Mouse (Mus musculus): ENCODE results near the gene Slit3.

Gene Slit3

DNA sequence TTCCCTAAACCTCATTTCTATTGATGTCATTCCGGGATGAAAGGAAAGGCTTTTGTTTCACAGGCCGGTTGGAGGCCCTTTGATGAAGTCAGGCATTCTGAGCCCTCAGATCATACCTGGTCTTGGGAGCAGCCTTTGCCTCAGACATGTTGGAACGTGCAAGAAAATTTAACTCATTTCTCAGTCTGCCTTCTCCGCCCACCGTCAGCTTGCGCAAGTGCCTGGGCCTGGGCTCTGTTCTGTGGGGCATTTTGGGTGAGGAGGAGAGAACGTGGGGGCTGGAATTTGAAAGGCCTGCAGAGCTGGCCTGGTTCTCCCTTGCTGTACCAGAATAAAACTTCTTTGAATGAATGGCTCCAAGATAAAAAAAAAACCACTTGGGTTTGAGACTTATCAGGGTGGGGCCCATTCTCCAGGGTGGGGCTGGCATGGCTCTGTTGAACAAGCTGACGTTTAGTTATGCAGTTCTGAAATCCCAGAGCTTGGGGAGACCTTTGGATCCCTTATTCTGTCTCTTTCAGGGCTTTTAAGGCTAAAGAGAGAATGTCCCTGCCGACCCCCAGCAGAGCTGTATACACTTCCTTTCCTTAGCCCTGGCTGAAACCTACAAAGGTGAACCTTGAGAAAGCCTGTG is 294.9 kb downstream of the Slit3 start:
- DNase-seq, result no peak

DNA sequence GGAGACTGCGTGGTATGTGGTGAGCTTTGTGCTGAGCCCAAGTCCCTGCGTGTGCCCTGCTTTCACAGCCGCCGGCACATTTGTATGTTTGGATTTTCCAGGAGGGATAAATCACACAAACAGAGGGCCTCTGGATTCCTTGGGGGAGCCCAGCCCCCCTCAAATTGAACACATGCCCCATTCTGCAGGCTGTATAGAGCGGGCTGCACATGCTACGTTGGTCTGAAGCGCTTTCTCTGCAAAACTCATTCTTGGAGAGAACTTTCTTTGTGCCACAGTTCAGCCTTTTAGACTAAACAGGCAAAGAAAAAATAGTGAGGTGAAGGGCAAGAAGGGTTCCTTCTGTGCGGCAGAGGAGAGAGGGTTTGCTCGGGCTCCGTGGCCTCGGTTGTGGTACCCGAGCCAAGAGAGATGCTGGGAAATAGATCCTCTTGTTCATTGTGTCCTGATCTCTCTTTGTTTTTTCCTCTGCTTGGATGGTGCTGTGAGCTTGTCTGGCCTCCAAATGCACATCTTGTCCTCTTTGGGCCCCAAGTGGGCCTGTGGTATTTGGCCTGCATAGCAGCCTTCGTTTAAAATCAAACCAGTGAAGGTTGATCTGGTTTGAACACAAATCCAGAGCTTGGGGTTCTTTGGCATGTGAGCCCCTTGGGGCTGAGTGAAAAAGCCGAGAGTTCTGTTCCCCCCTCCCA is 295.5 kb downstream of the Slit3 start:
- no peak for DNase-seq

DNA sequence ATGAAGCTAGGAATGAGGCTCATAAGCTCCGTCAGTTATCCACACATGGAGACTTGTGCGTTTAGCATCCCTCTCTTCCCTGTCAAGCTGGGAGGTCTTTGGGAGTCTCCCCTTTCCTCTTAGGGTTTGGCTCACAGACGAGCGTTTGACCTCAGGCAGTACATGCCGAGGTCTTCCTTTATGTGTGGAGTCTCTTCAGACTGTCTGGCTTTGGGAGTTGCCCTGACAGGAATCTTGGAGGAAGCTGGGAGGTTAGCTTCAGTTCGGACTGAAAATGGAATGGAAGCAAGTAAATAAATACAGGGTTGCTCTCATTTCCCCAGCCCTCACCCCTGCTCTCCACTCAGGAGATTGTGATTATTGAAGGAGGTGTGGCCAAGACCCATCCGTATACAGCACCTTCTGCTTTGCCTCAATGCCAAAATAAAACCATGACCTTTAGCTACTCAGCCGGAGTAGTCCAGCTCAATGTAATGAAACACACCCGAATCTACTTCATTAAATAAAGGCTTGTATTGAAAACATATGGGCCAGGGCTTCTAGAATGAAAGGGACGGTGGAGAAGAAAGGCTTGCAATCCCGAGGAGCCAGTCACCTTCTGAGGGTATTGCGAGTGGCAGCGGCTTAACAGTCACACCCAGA is 297.0 kb downstream of the Slit3 start:
- DNase-seq, result no peak

DNA sequence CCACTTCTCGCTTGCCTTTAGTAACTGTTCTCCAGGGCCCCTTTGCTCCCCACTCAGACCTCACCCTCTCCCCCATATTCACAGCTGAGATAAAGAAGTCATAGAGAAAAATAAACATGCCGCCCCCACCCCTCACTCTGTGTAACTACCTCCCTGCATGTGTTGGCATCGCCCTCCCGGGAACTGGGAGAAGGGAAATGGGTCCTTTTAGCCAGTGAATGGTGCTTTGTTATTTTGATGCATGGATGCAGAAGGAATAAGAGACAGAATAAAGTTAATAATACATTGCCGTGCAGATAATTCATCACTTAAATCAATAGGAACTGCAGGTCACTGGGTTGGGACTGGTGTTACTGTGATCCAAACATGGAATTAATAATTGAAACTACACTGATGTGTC is 298.0 kb downstream of the Slit3 start:
- no peak for DNase-seq

DNA sequence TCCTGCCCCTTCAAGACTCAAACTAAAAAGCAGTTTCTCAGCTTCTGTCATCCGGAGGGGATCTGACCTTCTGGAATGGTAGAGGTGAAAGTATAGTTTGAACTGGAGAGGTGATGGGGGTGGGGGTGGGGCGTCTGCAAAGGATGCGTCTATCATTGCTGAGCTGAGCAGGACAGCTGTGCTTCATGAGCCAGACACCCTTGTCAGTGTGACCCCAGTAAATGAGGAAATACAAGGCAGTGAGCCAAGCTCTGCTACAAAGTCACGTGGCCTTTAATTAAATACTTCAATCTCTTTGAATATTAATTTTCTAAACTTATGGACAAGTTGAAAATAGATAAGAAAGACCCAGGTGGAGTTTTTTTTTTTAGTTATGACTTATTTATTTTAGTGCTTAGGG is 300.7 kb downstream of the Slit3 start:
- DNase-seq, result no peak

DNA sequence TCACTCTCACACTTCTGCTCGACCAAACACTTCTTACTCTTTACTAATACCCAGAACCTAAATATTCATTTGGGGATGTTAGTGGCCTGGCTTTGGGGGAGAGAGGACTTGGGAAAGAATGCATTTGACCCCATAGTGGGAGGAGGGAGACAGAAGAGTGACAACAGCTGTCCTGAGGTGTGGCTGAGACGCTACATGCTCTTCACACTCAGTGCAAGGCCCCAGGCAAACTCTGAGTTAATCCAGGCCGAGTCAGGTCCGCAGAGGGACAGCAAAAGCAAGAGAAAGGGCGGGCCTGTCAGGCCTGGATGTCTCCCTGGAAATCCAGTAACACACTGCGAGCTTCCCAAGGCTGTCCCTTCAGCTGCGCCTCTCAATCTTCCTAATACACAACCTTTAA is 307.0 kb downstream of the Slit3 start:
- no peak for DNase-seq

DNA sequence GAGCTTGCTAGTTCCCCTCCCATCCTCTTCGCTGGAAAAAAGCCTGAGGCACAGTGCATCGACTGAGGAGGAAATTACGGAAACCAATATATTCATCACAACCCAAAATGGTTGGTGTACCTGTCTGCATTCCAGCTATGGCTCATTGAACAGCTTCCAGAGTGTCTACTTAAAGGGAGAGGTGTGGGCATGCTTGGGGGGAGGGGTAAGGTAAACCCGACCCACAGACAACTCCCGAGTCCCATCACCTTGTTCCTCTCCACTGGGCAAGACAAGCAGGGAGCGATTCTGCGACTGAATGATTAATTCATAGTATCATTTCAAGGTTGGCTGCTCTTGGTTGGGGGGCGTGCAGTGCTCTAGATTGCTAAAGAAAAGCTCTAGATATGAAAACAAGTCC is 310.1 kb downstream of the Slit3 start:
- no peak for DNase-seq

DNA sequence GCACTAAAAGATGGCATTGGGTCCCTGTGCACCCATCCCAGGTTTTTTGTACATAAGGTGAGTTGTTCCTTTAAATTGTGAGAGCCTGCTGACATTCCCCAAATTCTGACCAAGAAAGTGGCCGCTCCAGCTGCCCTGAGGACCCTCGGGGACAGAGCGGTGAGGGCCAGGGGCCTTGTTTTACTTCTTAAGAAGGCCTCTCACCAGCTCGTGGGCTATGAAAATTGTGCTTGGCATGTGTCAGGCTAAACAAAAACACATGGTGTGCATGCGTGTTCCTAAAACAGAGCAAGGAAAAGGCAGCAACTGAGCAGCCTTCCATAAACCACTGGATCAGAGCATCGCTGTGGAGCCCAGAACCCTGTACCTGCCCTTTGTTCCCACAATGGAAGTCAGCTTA is 316.5 kb downstream of the Slit3 start:
- no peak for DNase-seq

DNA sequence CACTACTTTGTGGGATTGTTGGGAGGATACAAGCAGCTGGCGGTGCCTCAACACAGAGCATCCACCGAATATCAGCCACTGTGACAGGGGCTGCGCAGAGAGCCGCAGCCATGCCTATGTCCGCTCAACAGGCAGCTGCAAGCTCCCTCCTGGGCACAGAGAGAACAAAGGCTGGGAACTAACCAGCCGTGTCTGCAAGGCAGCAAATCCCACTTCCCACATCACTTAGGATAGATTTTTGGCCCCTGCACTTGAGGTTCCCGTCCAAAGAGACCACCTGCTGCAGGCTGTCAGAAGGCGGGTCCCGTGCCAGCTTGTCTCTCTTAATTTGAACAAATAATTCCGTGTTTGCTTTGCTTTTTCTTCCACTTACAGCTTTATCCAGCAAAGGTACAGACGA is 319.2 kb downstream of the Slit3 start:
- DNase-seq, result no peak

DNA sequence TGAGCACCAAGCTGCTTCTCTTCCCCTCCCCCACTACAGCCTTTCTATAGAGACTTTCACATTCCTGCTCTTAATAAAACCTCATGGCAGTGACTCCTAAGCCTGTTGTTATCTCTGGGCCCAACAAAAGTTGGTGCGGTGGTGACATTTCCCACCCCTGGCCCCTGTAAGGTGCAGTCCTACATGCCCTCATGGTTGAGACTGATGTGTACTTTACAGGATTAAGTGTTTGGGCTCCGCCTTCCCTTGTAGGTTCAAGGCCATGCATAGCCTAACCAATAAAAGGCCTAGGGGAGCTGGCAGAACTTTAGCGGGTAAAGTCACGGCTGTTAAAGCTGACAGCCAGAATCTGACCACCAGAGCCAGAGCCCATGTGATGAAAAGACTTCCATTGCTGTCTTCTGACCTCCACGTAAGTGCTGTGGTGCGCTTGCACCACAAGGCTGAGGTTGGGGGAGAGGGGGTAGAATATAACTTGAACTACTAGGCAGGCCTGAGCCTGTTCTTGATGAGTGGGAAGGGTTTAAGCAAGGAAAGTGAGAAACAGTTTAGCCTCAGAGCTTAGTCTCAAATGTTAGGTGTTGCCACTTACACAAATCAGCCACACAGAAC is 323.6 kb downstream of the Slit3 start:
- no peak for DNase-seq

DNA sequence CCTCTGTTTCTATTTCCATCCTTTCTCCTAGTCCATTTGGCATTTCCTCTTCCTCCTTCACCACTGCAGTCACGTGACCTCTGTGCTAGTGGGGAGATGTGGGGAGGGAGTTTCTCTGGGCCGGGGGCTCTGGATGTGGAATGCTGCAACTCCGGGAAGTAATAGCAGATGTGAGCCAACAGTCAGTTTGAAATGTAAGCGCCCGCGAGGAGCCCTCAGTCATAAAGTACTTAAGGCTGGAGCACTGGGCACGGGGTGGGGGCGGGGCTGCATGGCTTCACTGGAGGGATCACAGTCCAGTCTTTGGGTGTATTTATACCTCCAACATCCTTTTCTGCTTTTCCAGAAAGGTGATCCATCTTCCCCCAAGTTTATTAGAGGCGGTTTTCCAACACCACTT is 326.9 kb downstream of the Slit3 start:
- no peak for DNase-seq

DNA sequence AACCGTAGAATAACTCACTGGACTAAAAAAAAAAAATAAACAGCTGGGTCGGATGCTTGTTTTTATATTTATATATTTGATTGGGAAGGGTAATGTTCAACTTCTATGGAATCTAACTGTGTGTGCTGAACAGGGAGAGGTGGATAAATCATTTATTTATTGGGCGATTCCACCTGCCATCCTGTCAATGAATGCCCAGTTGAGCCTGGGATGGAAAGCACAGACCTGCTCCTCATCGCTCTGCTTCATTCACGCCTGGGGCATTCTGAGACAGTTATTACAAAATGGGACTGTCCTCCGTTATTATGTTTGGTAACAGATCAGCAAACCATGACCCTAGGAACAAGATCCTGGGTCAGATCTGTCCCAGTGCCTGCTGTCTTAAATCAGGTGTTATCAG is 328.2 kb downstream of the Slit3 start:
- no peak for DNase-seq

DNA sequence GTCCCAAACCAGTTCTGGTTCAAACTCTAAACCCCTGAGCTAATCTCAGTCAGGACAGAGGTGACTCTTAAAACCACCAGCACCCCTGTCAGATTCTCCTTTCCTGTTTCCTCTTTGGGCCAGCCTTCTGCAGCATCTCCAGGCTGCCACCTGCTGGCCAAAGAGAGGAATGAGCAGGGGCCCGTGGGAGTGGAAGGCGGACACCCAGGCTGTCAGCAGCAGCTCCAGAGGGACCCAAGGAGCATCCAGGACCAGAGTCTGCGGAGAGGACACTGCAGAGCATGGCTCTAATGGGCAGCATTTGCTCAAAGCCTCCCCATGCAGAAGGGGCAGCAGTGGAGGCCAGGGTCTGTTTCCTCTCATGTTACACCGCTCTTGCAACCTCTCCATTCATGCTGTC is 330.6 kb downstream of the Slit3 start:
- DNase-seq, result peak; percentile 60

DNA sequence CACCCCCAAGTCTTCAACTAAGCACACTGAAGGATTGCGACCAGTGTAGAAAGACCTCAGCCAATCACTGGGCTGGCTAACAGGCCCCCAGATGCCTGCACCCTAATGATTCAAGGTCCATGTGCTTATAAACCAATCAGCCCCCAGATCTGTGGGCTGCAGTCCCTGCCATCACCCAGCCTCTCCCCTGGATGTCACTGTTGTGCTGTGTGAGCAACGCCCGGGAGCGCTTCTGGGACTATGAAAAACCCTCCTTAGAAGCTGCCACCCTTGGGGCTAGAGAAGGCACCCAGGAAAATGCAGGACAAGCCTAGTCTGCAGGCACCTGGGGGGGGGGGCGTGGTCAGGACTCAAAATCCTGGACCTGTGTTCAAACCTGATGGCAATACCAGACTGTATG is 331.4 kb downstream of the Slit3 start:
- DNase-seq, result peak; percentile 7

DNA sequence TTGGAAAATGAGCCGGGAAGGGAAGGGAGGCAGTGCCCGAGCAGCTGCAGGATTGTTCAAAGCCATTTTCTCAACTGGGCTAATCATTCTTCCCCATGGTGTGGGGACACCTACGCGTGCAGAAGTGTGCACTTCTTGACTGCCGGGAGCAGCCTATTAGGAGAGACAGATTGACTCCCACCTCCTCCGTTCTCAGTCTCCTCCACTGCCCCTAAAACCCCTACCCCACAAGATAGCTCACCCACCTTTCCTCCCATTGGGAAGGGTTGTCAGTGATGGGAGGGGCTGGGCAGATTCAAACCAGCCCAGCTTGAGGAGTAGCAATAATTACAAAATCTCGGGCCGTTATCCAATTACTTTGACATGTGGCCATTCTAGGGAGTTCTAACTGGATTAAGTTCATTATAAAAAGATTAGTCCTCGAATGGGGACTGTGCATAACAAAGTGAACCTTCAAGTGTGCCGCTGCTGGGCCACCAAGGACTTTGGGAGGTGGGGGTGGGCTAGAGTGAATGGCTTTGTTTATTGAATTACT is 333.2 kb downstream of the Slit3 start:
- DNase-seq, result no peak

DNA sequence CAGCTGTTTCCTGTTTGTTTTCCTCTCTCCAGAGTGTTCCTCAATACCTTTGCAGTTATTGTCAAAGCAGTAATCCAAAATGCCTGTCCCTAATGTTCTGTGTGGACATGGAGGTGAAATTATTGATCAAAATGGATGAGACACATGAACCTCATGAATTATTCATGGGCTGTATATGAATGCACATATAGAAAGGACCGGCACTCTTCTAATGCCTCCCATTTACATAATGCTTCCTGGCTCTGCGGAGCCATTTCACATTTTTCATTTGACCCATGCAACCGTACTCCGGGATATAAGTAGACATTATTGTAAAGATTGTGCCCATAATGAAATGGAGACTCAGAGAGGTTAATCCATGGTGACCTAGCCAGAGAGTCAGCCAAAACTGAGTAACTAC is 333.8 kb downstream of the Slit3 start:
- DNase-seq, result no peak

DNA sequence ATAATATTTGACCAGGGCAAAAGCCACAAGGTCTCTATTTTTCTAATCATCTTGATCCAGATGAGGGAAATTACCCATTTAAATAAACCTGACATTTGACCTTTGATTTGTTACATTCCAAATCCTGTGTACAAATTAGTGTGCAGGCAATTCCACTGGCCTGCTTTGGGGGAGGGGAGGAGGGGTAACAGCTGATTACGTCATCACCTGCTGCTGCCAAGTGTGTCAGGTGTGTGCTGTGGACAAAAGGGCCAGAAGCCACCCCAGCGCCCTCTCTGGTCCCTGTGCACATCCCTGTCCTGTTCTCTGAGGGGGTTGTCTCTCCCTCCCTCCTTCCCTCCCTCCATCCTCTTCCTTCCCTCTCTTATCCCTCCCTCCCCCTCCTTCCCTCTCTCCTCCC is 337.0 kb downstream of the Slit3 start:
- DNase-seq, result no peak

DNA sequence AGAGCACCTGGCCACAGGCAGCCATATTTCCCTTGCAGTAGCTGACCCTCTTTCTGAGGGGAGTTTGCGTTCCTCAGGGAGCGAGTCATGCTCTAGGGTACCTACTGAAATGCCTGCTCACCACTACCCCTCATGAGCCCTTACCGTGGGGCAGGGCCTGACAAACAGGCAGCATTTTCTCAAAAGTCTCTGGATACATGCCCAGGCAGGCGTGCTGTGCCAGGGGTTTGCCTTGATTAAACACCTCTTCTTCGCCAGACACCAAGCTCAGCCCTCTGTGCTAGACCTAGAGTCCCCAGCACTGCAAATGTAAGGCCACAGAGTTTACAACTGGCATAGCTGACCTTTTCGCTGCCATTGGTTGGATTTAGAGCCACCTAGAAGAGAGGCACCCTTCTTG is 345.7 kb downstream of the Slit3 start:
- no peak for DNase-seq

DNA sequence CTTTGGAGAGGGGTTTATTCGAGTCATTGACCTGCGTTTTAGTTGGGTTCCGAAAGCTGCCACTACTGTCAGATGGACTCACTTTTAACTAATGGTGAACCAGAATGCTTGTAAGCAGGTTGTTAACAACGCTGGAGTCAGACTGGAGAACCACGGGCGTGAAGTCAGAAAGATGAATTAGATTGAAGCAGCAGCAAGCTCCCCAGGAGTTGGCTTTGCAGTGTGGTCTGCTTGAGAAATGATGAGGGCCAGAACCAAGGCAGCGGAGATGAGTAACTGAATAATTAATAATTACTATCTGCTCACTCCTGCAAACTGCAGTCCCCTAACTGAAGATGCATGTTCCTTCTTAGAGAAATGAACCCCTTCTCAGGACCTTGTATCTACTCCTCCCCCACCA is 347.8 kb downstream of the Slit3 start:
- no peak for DNase-seq

DNA sequence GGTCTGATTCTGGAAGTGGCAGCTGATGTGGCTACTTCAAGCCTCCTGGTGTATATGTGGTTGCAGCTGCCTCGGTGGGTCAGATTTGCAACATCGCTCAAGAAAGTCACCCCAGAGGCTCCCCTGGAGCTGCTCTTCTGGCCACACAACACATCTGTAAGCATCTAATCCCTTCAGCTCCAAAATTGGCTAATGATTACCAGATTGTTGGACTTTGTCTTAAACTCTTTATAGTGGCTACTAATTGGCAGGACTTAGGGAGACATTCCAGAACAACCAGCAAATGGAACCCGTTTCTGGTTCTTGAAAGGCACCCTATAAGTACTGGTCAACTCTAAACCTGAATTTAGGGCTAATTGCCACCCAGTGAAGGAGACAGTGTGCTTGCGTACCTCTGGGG is 348.9 kb downstream of the Slit3 start:
- no peak for DNase-seq

DNA sequence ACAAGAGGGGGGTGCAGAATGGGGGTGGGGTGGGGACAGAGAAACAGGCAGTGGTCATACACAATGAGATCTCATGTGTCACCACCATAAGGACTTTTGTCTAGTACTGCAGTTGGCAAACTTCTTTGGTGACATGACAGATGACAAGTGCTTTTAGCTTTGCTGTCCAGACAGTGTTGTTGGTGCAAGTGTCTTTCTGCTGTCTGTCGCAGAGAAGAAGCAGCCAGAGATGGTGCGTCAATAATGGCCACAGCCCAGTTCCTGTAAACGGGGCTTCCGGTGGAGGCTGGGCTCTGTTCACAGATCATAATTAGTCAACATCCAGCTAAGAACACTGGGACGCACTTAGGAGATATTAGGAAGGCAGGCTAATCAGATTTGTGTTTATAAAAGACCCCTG is 349.8 kb downstream of the Slit3 start:
- DNase-seq, result no peak

DNA sequence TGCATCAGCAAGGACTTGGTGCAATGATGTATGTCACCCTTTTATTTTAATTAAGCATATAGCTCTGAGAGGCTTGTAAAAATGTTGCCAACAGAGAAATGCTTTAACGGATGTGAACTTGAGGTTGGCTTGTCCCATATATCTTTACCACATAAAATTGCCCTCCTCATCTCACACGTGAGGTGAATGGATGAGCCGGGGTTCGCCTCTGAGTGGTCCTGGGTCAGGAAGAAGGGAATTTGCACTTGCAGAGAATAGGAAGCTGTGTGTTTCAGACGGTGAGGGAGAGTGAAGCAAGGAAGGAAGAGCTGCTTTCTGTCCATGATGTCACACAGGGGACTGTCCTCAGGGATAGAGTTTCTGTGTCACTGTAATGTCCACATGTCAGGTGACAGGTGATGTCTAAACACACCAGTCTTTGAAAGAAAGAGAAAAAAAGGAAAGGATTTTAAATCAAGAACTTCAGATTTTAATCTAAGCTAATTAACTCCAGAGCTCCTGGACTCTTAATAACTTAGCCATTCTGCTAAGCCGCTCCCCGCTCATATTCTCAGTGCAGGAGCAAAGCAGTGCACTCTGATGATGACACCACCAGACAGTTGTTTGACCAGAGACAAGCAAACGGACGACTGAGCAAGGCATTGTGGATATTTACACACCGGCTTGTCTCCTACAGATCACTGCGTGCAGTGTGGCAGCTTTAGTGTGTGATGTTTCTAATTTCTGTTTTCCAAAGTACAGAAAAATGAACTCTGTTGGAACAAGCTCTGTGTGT is 352.0 kb downstream of the Slit3 start:
- DNase-seq, result no peak

DNA sequence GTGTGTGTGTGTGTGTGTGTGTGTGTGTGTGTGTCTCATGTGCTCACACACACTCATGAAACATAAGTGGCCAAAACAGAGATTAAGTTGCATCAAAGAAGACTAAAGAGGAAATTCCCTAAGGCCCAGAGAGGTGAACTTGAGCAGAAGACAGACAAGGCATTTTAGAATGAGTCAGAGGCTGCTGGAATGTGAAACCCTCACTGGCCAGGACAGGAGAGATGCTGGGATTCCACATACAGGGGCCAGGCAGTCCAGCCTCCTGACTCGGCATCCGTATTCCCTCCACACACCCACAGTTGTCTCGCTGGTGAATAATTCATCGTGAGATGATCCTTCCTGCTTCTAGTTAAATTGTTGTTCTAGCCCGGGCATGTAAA is 352.6 kb downstream of the Slit3 start:
- no peak for DNase-seq
